Mouse (Mus musculus) spleen, adult 2 months (tissue): ENCODE measurements around the gene Klc2.

Source experiments
- CTCF ChIP-seq: fragments of 200-500 bp; IDR thresholded peaks from 2 replicates; pipeline ENCODE4 v1.5.1; 2011; ENCODE audit warnings: mild to moderate bottlenecking, inconsistent platforms; ENCODE audit not compliant: insufficient read depth, insufficient read length, insufficient replicate concordance; ENCODE audit errors: extremely low read depth
- POLR2A ChIP-seq: fragments of 200-500 bp; IDR thresholded peaks from 2 replicates; pipeline ENCODE4 v1.6.1; 2011; ENCODE audit warnings: low read depth, low read length, inconsistent platforms

- TF ChIP-seq CTCF (no peak), POLR2A (no peak)
Measured at GRCm38 (mm10) chr19:5097521-5098362, 20.6 kb downstream of the Klc2 start.
